Mouse (Mus musculus): ENCODE measurements around the gene Rffl.

- TF ChIP-seq CTCF (conservative IDR thresholded peaks at IDR 0.05; ENCODE audit: insufficient read depth, insufficient read length, low read depth, low read length) (no peak), POLR2A (IDR thresholded peaks at IDR 0.05; ENCODE audit: low read depth, low read length) (no peak)
Observed at GRCm38 (mm10) chr11:82856032-82856431, 15.0 kb downstream of the Rffl start.

Measured in kidney, adult 2 months (tissue).